Mouse (Mus musculus): ENCODE data around the gene Oat. TPM values are rescaled to one million over a fixed set of nuclear protein-coding genes. Genes with fewer than 3 reads are reported as not detected.

Oat gene
- polyA plus RNA-seq, 1 experiment, result 78.1 TPM

DNA sequence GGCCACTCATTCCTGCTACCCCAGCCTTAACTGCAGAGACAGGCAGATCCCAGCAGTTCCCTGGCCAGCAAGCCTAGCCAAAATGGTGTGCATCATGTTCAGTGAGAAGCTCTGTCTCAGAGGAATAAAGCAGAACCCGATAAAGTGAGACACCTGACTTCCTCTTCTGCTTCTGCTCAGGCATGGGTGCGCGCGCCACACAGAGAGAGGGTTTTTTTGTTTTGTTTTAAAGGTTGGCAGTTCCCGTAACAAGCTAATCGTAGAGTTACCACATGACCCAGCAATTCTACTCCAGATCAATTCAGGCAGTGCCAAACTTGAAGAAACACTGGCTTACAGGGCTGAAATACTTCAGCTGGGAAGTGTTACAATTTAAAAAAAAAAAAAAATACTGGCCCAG, 7.4 kb downstream of the Oat start:
- no peaks in the 10 kb centered on the region for H3K27me3 ChIP-seq (ENCODE audit: control insufficient read depth, insufficient read depth, insufficient read length)
- no peak for TF ChIP-seq CEBPB (IDR thresholded peaks at IDR 0.05; ENCODE audit: low read depth)
- TF ChIP-seq MAX (IDR thresholded peaks at IDR 0.05), result no peak
- no peak for TF ChIP-seq CTCF (IDR thresholded peaks at IDR 0.05; ENCODE audit: control insufficient read depth, insufficient read depth, insufficient read length)
- TF ChIP-seq FOSL1 (IDR thresholded peaks at IDR 0.05; ENCODE audit: insufficient read depth, low read length, poor library complexity, severe bottlenecking), result no peak
- TF ChIP-seq MYOG (IDR thresholded peaks at IDR 0.05; ENCODE audit: control insufficient read depth, extremely low read depth, insufficient read length), result no peak
- TF ChIP-seq MYOD1 (IDR thresholded peaks at IDR 0.05; ENCODE audit: control insufficient read depth, insufficient read length, low read depth), result no peak
- no peak for TF ChIP-seq USF1 (IDR thresholded peaks at IDR 0.05; ENCODE audit: low read depth)
- peaks cover 31% of the 10 kb centered on the region for H3K79me3 ChIP-seq (ENCODE audit: low read depth)
- H3K36me3 ChIP-seq (ENCODE audit: control insufficient read depth, insufficient read depth), result peaks cover 48% of the 10 kb centered on the region
- H3K79me2 ChIP-seq (ENCODE audit: control insufficient read depth, insufficient read depth), result peaks cover 39% of the 10 kb centered on the region
- H3K4me3 ChIP-seq (ENCODE audit: insufficient read depth, poor library complexity, severe bottlenecking), result no peak overlapping the region
- no peak overlapping the region for H3ac ChIP-seq (ENCODE audit: control insufficient read depth, insufficient read length, low read depth)

DNA sequence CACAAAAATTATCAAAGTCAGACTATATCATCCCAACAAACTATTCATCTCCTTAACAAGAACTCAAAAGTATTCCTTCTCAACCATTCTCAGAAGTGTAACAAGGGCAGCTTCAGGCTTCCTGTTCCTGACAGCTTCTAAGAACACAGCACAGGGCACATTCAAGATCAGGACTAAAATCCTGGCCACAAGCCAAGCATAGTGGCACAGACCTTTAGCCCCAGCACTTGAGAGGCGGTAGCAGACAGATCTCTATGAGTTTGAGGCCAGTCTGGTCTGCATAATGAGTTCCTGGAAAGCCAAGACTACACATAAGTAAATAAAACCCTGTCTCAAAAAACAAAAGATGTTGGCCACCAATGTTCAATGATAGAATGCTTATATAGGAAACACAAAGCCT, 10.4 kb downstream of the Oat start:
- H3K4me3 ChIP-seq (ENCODE audit: insufficient read depth, poor library complexity, severe bottlenecking), result no peak overlapping the region
- H3ac ChIP-seq (ENCODE audit: control insufficient read depth, insufficient read length, low read depth), result no peak overlapping the region
- H3K27me3 ChIP-seq (ENCODE audit: control insufficient read depth, insufficient read depth, insufficient read length), result no peaks in the 10 kb centered on the region
- TF ChIP-seq CEBPB (IDR thresholded peaks at IDR 0.05; ENCODE audit: low read depth) (no peak), USF1 (IDR thresholded peaks at IDR 0.05; ENCODE audit: low read depth) (no peak), MAX (IDR thresholded peaks at IDR 0.05) (no peak)
- H3K79me2 ChIP-seq (ENCODE audit: control insufficient read depth, insufficient read depth), result peaks cover 10% of the 10 kb centered on the region
- peaks cover 6% of the 10 kb centered on the region for H3K79me3 ChIP-seq (ENCODE audit: low read depth)
- H3K36me3 ChIP-seq (ENCODE audit: control insufficient read depth, insufficient read depth), result peaks cover 68% of the 10 kb centered on the region

GRCm38 (mm10) chr7:132559138-132559766, 16.9 kb downstream of the Oat start:
- Histone ChIP-seq H3K4me3 (ENCODE audit: insufficient read depth, poor library complexity, severe bottlenecking) (no peak overlapping the region), H3K27me3 (ENCODE audit: control insufficient read depth, insufficient read depth, insufficient read length) (no peaks in the 10 kb centered on the region), H3K79me2 (ENCODE audit: control insufficient read depth, insufficient read depth) (no peaks in the 10 kb centered on the region), H3K79me3 (ENCODE audit: low read depth) (no peaks in the 10 kb centered on the region), H3K36me3 (ENCODE audit: control insufficient read depth, insufficient read depth) (peaks cover 55% of the 10 kb centered on the region), H3ac (ENCODE audit: control insufficient read depth, insufficient read length, low read depth) (no peak overlapping the region)
- no peak for TF ChIP-seq CTCF (IDR thresholded peaks at IDR 0.05; ENCODE audit: control insufficient read depth, insufficient read depth, insufficient read length)
- no peak for TF ChIP-seq FOSL1 (IDR thresholded peaks at IDR 0.05; ENCODE audit: insufficient read depth, low read length, poor library complexity, severe bottlenecking)
- TF ChIP-seq MAX (IDR thresholded peaks at IDR 0.05), result no peak
- no peak for TF ChIP-seq CEBPB (IDR thresholded peaks at IDR 0.05; ENCODE audit: low read depth)
- TF ChIP-seq USF1 (IDR thresholded peaks at IDR 0.05; ENCODE audit: low read depth), result no peak
- TF ChIP-seq MYOD1 (IDR thresholded peaks at IDR 0.05; ENCODE audit: control insufficient read depth, insufficient read length, low read depth), result no peak
- no peak for TF ChIP-seq MYOG (IDR thresholded peaks at IDR 0.05; ENCODE audit: control insufficient read depth, extremely low read depth, insufficient read length)

GRCm38 (mm10) chr7:132558141-132558736, 18.0 kb downstream of the Oat start:
- Histone ChIP-seq H3ac (ENCODE audit: control insufficient read depth, insufficient read length, low read depth) (no peak overlapping the region), H3K79me3 (ENCODE audit: low read depth) (no peaks in the 10 kb centered on the region), H3K27me3 (ENCODE audit: control insufficient read depth, insufficient read depth, insufficient read length) (no peaks in the 10 kb centered on the region), H3K79me2 (ENCODE audit: control insufficient read depth, insufficient read depth) (no peaks in the 10 kb centered on the region), H3K4me3 (ENCODE audit: insufficient read depth, poor library complexity, severe bottlenecking) (no peak overlapping the region), H3K36me3 (ENCODE audit: control insufficient read depth, insufficient read depth) (peaks cover 46% of the 10 kb centered on the region)
- TF ChIP-seq MYOG (IDR thresholded peaks at IDR 0.05; ENCODE audit: control insufficient read depth, extremely low read depth, insufficient read length) (no peak), CEBPB (IDR thresholded peaks at IDR 0.05; ENCODE audit: low read depth) (no peak), CTCF (IDR thresholded peaks at IDR 0.05; ENCODE audit: control insufficient read depth, insufficient read depth, insufficient read length) (no peak), FOSL1 (IDR thresholded peaks at IDR 0.05; ENCODE audit: insufficient read depth, low read length, poor library complexity, severe bottlenecking) (no peak), MAX (IDR thresholded peaks at IDR 0.05) (no peak), MYOD1 (IDR thresholded peaks at IDR 0.05; ENCODE audit: control insufficient read depth, insufficient read length, low read depth) (no peak), USF1 (IDR thresholded peaks at IDR 0.05; ENCODE audit: low read depth) (no peak)

DNA sequence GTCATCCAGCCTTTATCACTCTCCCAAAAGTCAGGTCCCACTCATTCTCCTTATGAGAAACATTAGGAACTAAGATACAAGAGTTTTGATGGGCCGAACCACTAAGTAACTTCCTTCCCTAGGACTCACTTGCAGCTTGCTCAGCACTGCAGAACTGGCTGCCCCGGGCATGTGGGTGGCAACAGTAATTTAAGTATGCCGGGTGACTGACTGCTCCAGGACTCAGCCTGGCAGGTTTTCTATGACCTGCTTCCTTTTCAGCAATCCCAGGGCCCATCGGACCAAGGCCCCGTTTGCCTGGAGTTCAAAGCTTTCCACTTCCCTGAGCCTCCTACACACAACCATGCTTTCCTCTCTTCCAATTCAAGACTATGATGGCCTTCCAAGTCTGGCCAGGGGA, 19.6 kb downstream of the Oat start:
- H3K36me3 ChIP-seq (ENCODE audit: control insufficient read depth, insufficient read depth), result peaks cover 37% of the 10 kb centered on the region
- no peaks in the 10 kb centered on the region for H3K27me3 ChIP-seq (ENCODE audit: control insufficient read depth, insufficient read depth, insufficient read length)
- no peak overlapping the region for H3ac ChIP-seq (ENCODE audit: control insufficient read depth, insufficient read length, low read depth)
- no peak overlapping the region for H3K4me3 ChIP-seq (ENCODE audit: insufficient read depth, poor library complexity, severe bottlenecking)
- no peak for TF ChIP-seq CEBPB (IDR thresholded peaks at IDR 0.05; ENCODE audit: low read depth)
- TF ChIP-seq MYOD1 (IDR thresholded peaks at IDR 0.05; ENCODE audit: control insufficient read depth, insufficient read length, low read depth), result no peak
- no peak for TF ChIP-seq MYOG (IDR thresholded peaks at IDR 0.05; ENCODE audit: control insufficient read depth, extremely low read depth, insufficient read length)
- TF ChIP-seq MAX (IDR thresholded peaks at IDR 0.05), result no peak
- no peak for TF ChIP-seq USF1 (IDR thresholded peaks at IDR 0.05; ENCODE audit: low read depth)
- no peak for TF ChIP-seq FOSL1 (IDR thresholded peaks at IDR 0.05; ENCODE audit: insufficient read depth, low read length, poor library complexity, severe bottlenecking)
- no peak for TF ChIP-seq CTCF (IDR thresholded peaks at IDR 0.05; ENCODE audit: control insufficient read depth, insufficient read depth, insufficient read length)
- no peaks in the 10 kb centered on the region for H3K79me3 ChIP-seq (ENCODE audit: low read depth)
- no peaks in the 10 kb centered on the region for H3K79me2 ChIP-seq (ENCODE audit: control insufficient read depth, insufficient read depth)
